Mouse (Mus musculus) retina, adult 2 months (tissue): Measurements from ENCODE around the gene Mtfp1.
"Not testable (repeated sequence)": the region's sequence is repeated elsewhere in the genome, so short reads cannot be mapped to it uniquely, and the experiment has no call there.

Source experiments
- DNase-seq: peaks from one replicate; pipeline ENCODE4 v3.0.0-alpha.2; 2012; ENCODE audit warnings: low read depth, low spot score

Mtfp1 gene

GRCm38 (mm10) chr11:4095171-4096053 is at the start of gene Mtfp1:
Gene Mtfp1 (minus strand): TSS chr11:4095445.
- DNase-seq = no peak

GRCm38 (mm10) chr11:4143281-4144062 is 48.2 kb upstream of the Mtfp1 start:
- DNase-seq = no peak

- no peak for DNase-seq
Measured at GRCm38 (mm10) chr11:4142352-4142751, 47.1 kb upstream of the Mtfp1 start.

GRCm38 (mm10) chr11:4141505-4141904 is 46.3 kb upstream of the Mtfp1 start:
- no peak for DNase-seq

GRCm38 (mm10) chr11:4138964-4139363 is 43.7 kb upstream of the Mtfp1 start:
- no peak for DNase-seq

- peak; percentile 88 for DNase-seq
Measured at GRCm38 (mm10) chr11:4134986-4135935, 40.0 kb upstream of the Mtfp1 start, which contains the start of gene Rnf215. Gene Rnf215 (plus strand): TSS chr11:4135202.

GRCm38 (mm10) chr11:4134400-4134799 is 39.2 kb upstream of the Mtfp1 start:
- DNase-seq = no peak

- DNase-seq = no peak
Measured at GRCm38 (mm10) chr11:4133450-4133849, 38.2 kb upstream of the Mtfp1 start.

GRCm38 (mm10) chr11:4128461-4128860 is 33.2 kb upstream of the Mtfp1 start:
- not testable (repeated sequence) for DNase-seq

GRCm38 (mm10) chr11:4127059-4127458 is 31.8 kb upstream of the Mtfp1 start:
- no peak for DNase-seq

- DNase-seq = no peak
Measured at GRCm38 (mm10) chr11:4123922-4124321, 28.7 kb upstream of the Mtfp1 start.

- peak; percentile 61 for DNase-seq
Measured at GRCm38 (mm10) chr11:4122742-4123579, 27.7 kb upstream of the Mtfp1 start, which contains the start of gene Sec14l2. Gene Sec14l2 (minus strand): TSS chr11:4123415.

GRCm38 (mm10) chr11:4122226-4122625 is 27.0 kb upstream of the Mtfp1 start:
- DNase-seq = no peak

- DNase-seq = no peak
Measured at GRCm38 (mm10) chr11:4121691-4122090, 26.4 kb upstream of the Mtfp1 start.

GRCm38 (mm10) chr11:4119635-4120034 is 24.4 kb upstream of the Mtfp1 start:
- DNase-seq = no peak

- DNase-seq = peak; percentile 66
Measured at GRCm38 (mm10) chr11:4118081-4118921, 23.1 kb upstream of the Mtfp1 start.

- no peak for DNase-seq
Measured at GRCm38 (mm10) chr11:4117372-4118071, 22.3 kb upstream of the Mtfp1 start.

GRCm38 (mm10) chr11:4116458-4117141 is 21.4 kb upstream of the Mtfp1 start:
- no peak for DNase-seq
